Mouse (Mus musculus): ENCODE measurements at regions not wholly inside any gene's neighbourhood (a gene's known extent, or its start where the extent isn't known, plus 50 kb on each side); places are given as distances from the start of the nearest gene placed in this dataset.
"Not testable (repeated sequence)": the region's sequence is repeated elsewhere in the genome, so short reads cannot be mapped to it uniquely, and the experiment has no call there.

GRCm38 (mm10) chr12:114285082-114285481 lies 741.4 kb downstream of the Adam6a start:
- DNase-seq (ENCODE audit: low spot score) = no peak
- intact Hi-C loops (cut with DNase I) = no loop called here

GRCm38 (mm10) chr12:114287041-114287440 lies 743.3 kb downstream of the Adam6a start:
- intact Hi-C loops (cut with DNase I) = no loop called here
- no peak for DNase-seq (ENCODE audit: low spot score)

- intact Hi-C loops (cut with DNase I) = no loop called here
- no peak for DNase-seq (ENCODE audit: low spot score)
Measured at GRCm38 (mm10) chr12:114291083-114291482, 747.4 kb downstream of the Adam6a start.

- no peak for DNase-seq (ENCODE audit: low spot score)
- intact Hi-C loops (cut with DNase I) = no loop called here
Measured at GRCm38 (mm10) chr12:114299771-114300170, 756.1 kb downstream of the Adam6a start.

GRCm38 (mm10) chr12:114301728-114302127 lies 758.0 kb downstream of the Adam6a start:
- intact Hi-C loops (cut with DNase I) = no loop called here
- no peak for DNase-seq (ENCODE audit: low spot score)

GRCm38 (mm10) chr12:114332552-114332951 lies 788.8 kb downstream of the Adam6a start:
- no peak for DNase-seq (ENCODE audit: low spot score)
- intact Hi-C loops (cut with DNase I) = no loop called here

GRCm38 (mm10) chr12:114366276-114366675 lies 822.6 kb downstream of the Adam6a start:
- intact Hi-C loops (cut with DNase I) = no loop called here
- no peak for DNase-seq (ENCODE audit: low spot score)

- DNase-seq (ENCODE audit: low spot score) = peak; percentile 5
- intact Hi-C loops (cut with DNase I) = not testable (repeated sequence)
Measured at GRCm38 (mm10) chr12:114378696-114379350, 835.1 kb downstream of the Adam6a start.

GRCm38 (mm10) chr12:114391447-114391846 lies 847.7 kb downstream of the Adam6a start:
- intact Hi-C loops (cut with DNase I) = no loop called here
- no peak for DNase-seq (ENCODE audit: low spot score)

- intact Hi-C loops (cut with DNase I) = no loop called here
- DNase-seq (ENCODE audit: low spot score) = no peak
Measured at GRCm38 (mm10) chr12:114406206-114406605, 862.5 kb downstream of the Adam6a start.

GRCm38 (mm10) chr12:114434529-114434928 lies 890.8 kb downstream of the Adam6a start:
- intact Hi-C loops (cut with DNase I) = loop anchor here (1.0 kb wide), 1 partner anchor 8 kb away; no protein-coding TSS in a partner anchor
- no peak for DNase-seq (ENCODE audit: low spot score)

GRCm38 (mm10) chr12:114462037-114462436 lies 918.3 kb downstream of the Adam6a start:
- intact Hi-C loops (cut with DNase I) = no loop called here

GRCm38 (mm10) chr12:114462566-114462965 lies 918.9 kb downstream of the Adam6a start:
- intact Hi-C loops (cut with DNase I) = no loop called here
- no peak for DNase-seq (ENCODE audit: low spot score)

More at GRCm38 (mm10) chr12:114462037-114462436, 918.3 kb downstream of the Adam6a start:
- DNase-seq (ENCODE audit: low spot score) = no peak

- no peak for DNase-seq (ENCODE audit: low spot score)
- intact Hi-C loops (cut with DNase I) = no loop called here
Measured at GRCm38 (mm10) chr12:114468857-114469256, 925.1 kb downstream of the Adam6a start.

- intact Hi-C loops (cut with DNase I) = not testable (repeated sequence)
Measured at GRCm38 (mm10) chr12:114472678-114473077, 929.0 kb downstream of the Adam6a start.

GRCm38 (mm10) chr12:114478741-114479140 lies 935.0 kb downstream of the Adam6a start:
- intact Hi-C loops (cut with DNase I) = loop anchor here (2.0 kb wide), 1 partner anchor 42 kb away; no protein-coding TSS in a partner anchor
- no peak for DNase-seq (ENCODE audit: low spot score)

More at GRCm38 (mm10) chr12:114472678-114473077, 929.0 kb downstream of the Adam6a start:
- DNase-seq (ENCODE audit: low spot score) = not testable (repeated sequence)

GRCm38 (mm10) chr12:114493500-114494031 lies 949.9 kb downstream of the Adam6a start:
- intact Hi-C loops (cut with DNase I); DNase-seq (ENCODE audit: low spot score): not testable (repeated sequence)

GRCm38 (mm10) chr12:114495741-114496140 lies 952.0 kb downstream of the Adam6a start:
- no peak for DNase-seq (ENCODE audit: low spot score)
- intact Hi-C loops (cut with DNase I) = no loop called here

- intact Hi-C loops (cut with DNase I) = no loop called here
- no peak for DNase-seq (ENCODE audit: low spot score)
Measured at GRCm38 (mm10) chr12:114513143-114513542, 969.4 kb downstream of the Adam6a start.

- DNase-seq (ENCODE audit: low spot score); intact Hi-C loops (cut with DNase I): not testable (repeated sequence)
Measured at GRCm38 (mm10) chr12:114542094-114542493, 998.4 kb downstream of the Adam6a start.

- DNase-seq (ENCODE audit: low spot score); intact Hi-C loops (cut with DNase I): not testable (repeated sequence)
Measured at GRCm38 (mm10) chr12:114544931-114545330, 1001.2 kb downstream of the Adam6a start.
